Mouse (Mus musculus) T-helper 17 cell (primary cell): ENCODE measurements at regions not wholly inside any gene's neighbourhood (a gene's known extent, or its start where the extent isn't known, plus 50 kb on each side); places are given as distances from the start of the nearest gene placed in this dataset.

Experiments
- in situ Hi-C, 2 experiments: fragments of 300-600 bp; cut with MboI, MseI; formaldehyde crosslinking; loops; 1 replicate in 1 of 2; 2 replicates in 1 of 2; pipeline ENCODE4 v1.15.1; 2025; ENCODE audit warnings: high pct_unique_total_duplicates in 2 of 2

GRCm38 (mm10) chr17:91226378-91226777 is 133.5 kb upstream of the Nrxn1 start:
- in situ Hi-C loops = no loop called here

GRCm38 (mm10) chr17:91225916-91226315 is 133.0 kb upstream of the Nrxn1 start:
- in situ Hi-C loops = no loop called here

GRCm38 (mm10) chr17:91216429-91216828 is 123.6 kb upstream of the Nrxn1 start:
- in situ Hi-C loops = no loop called here

- in situ Hi-C loops = no loop called here
These were observed 89.7 kb upstream of the Nrxn1 start for GRCm38 (mm10) chr17:91182574-91182973.

- in situ Hi-C loops = no loop called here
These were observed 69.0 kb upstream of the Nrxn1 start for GRCm38 (mm10) chr17:91161834-91162233.
